Mouse (Mus musculus) urinary bladder, postnatal 10 days (tissue): ENCODE measurements around the gene Ncs1.

ENCODE experiments used
- DNase-seq: peaks from one replicate; pipeline ENCODE4 v3.0.0; 2022; ENCODE audit warnings: low spot score

The Ncs1 gene

GRCm38 (mm10) chr2:31278483-31278882 lies 32.9 kb downstream of the Ncs1 start:
- DNase-seq = no peak

- DNase-seq = no peak
Measured at GRCm38 (mm10) chr2:31281138-31281537, 35.5 kb downstream of the Ncs1 start.

GRCm38 (mm10) chr2:31282266-31282665 lies 36.6 kb downstream of the Ncs1 start:
- no peak for DNase-seq

- DNase-seq = no peak
Measured at GRCm38 (mm10) chr2:31282880-31283279, 37.3 kb downstream of the Ncs1 start.

- no peak for DNase-seq
Measured at GRCm38 (mm10) chr2:31284531-31284930, 38.9 kb downstream of the Ncs1 start.

- DNase-seq = no peak
Measured at GRCm38 (mm10) chr2:31291421-31291820, 45.8 kb downstream of the Ncs1 start.

GRCm38 (mm10) chr2:31294985-31295384 lies 49.4 kb downstream of the Ncs1 start:
- DNase-seq = peak; percentile 53

- no peak for DNase-seq
Measured at GRCm38 (mm10) chr2:31296395-31296794, 50.8 kb downstream of the Ncs1 start.

GRCm38 (mm10) chr2:31297602-31298268 lies 52.1 kb downstream of the Ncs1 start:
- DNase-seq = no peak

GRCm38 (mm10) chr2:31298814-31299213 lies 53.2 kb downstream of the Ncs1 start:
- DNase-seq = no peak

GRCm38 (mm10) chr2:31299266-31299665 lies 53.6 kb downstream of the Ncs1 start:
- DNase-seq = no peak

- DNase-seq = no peak
Measured at GRCm38 (mm10) chr2:31299996-31300395, 54.4 kb downstream of the Ncs1 start.

GRCm38 (mm10) chr2:31303177-31303576 lies 57.6 kb downstream of the Ncs1 start:
- no peak for DNase-seq

- DNase-seq = no peak
Measured at GRCm38 (mm10) chr2:31304191-31304590, 58.6 kb downstream of the Ncs1 start.

GRCm38 (mm10) chr2:31304801-31305665 lies 59.4 kb downstream of the Ncs1 start:
- DNase-seq = no peak

GRCm38 (mm10) chr2:31305684-31306083 lies 60.1 kb downstream of the Ncs1 start:
- DNase-seq = no peak

GRCm38 (mm10) chr2:31308257-31308656 lies 62.6 kb downstream of the Ncs1 start:
- DNase-seq = no peak

GRCm38 (mm10) chr2:31309549-31309948 lies 63.9 kb downstream of the Ncs1 start:
- DNase-seq = no peak

GRCm38 (mm10) chr2:31314007-31314465 lies 68.4 kb downstream of the Ncs1 start, which contains the start of gene Hmcn2:
Gene Hmcn2 (plus strand): TSS chr2:31314415.
- DNase-seq = no peak

- DNase-seq = no peak
Measured at GRCm38 (mm10) chr2:31318162-31318561, 72.5 kb downstream of the Ncs1 start.

GRCm38 (mm10) chr2:31319200-31319599 lies 73.6 kb downstream of the Ncs1 start:
- DNase-seq = no peak

GRCm38 (mm10) chr2:31327186-31327585 lies 81.6 kb downstream of the Ncs1 start:
- DNase-seq = no peak

GRCm38 (mm10) chr2:31337706-31338330 lies 92.2 kb downstream of the Ncs1 start:
- DNase-seq = no peak
